ENCODE assay signal across 8 mouse cellular contexts in genomic region chr11:88233528-88234427, GRCm38 (mm10). TPM values are rescaled to one million over a fixed set of nuclear protein-coding genes. Genes with fewer than 3 reads are reported as not detected.
DNase-seq lines count a peak whose midpoint lies in the region; TF ChIP-seq lines count a peak whose summit lies in the region.

No protein-coding gene starts in this region.

- peaks cover 4% of the 10 kb centered on the region for H3K4me1 ChIP-seq in small intestine, adult 2 months (ENCODE audit: control insufficient read depth, insufficient read depth, insufficient read length, low read length)
- no peaks in the 10 kb centered on the region for H3K4me1 ChIP-seq in cerebellum, adult 2 months (ENCODE audit: control insufficient read depth, insufficient read depth, low read length)

- no peaks in the 10 kb centered on the region for H3K36me3 ChIP-seq in small intestine, adult 2 months (ENCODE audit: control insufficient read depth, insufficient read depth, low read length)

- 69% methylated on average over 17 of the region's 17 CpGs for WGBS in small intestine, adult 2 months
- 51% methylated on average over 17 of the region's 17 CpGs for WGBS in cerebellum, adult 2 months

- no peak for TF ChIP-seq CTCF in brain, embryonic 14.5 days (IDR thresholded peaks at IDR 0.05; ENCODE audit: borderline replicate concordance, extremely low read depth, insufficient read depth, insufficient read length)
- TF ChIP-seq CTCF in small intestine, adult 2 months (IDR thresholded peaks at IDR 0.05; ENCODE audit: extremely low read depth, insufficient read length, insufficient replicate concordance, low read depth, low read length), result no peak
- no peak for TF ChIP-seq CTCF in cerebellum, adult 2 months (IDR thresholded peaks at IDR 0.05; ENCODE audit: borderline replicate concordance, insufficient read depth, low read depth, low read length)

- no peaks in the 10 kb centered on the region for H3K27me3 ChIP-seq in small intestine, adult 2 months (ENCODE audit: control insufficient read depth, insufficient read depth, low read length)
- no peaks in the 10 kb centered on the region for H3K27me3 ChIP-seq in cerebellum, adult 2 months (ENCODE audit: control insufficient read depth, insufficient read depth, low read length)

- no peak overlapping the region for H3K4me3 ChIP-seq in small intestine, adult 2 months (ENCODE audit: low read depth, low read length)
- H3K4me3 ChIP-seq in cerebellum, adult 2 months (replicated peaks; ENCODE audit: insufficient read depth, low read depth, low read length), result no peak overlapping the region

- peak overlapping the region; percentile 29; the same call in 1 of the 2 replicates for H3K27ac ChIP-seq in small intestine, adult 2 months (ENCODE audit: insufficient read depth, low read depth, low read length)
- no peak overlapping the region for H3K27ac ChIP-seq in cerebellum, adult 2 months (ENCODE audit: insufficient read depth, low read length)

- DNase-seq in cerebellum, postnatal 10 days, result peak; percentile 62 to 71
- DNase-seq in cerebellum, adult 9-11 months, result no peak
- peak; percentile 88 for DNase-seq in brain, embryonic 14.5 days (ENCODE audit: low read depth)
- peak; percentile 74 for DNase-seq in induced T-regulatory cell, adult 2 months (ENCODE audit: low read depth)
- DNase-seq in lung, postnatal 36 days, result peak; percentile 28
- DNase-seq in cerebellum, adult 2 months, result no peak
- no peak for DNase-seq in adipocyte (ENCODE audit: low spot score)

- no peak for TF ChIP-seq POLR2A in brain, embryonic 14.5 days (IDR thresholded peaks at IDR 0.05; ENCODE audit: borderline replicate concordance, extremely low read depth, insufficient read depth, insufficient read length, poor library complexity, severe bottlenecking)
- no peak for TF ChIP-seq POLR2A in small intestine, adult 2 months (IDR thresholded peaks at IDR 0.05; ENCODE audit: low read depth, low read length)
- no peak for TF ChIP-seq POLR2A in cerebellum, adult 2 months (IDR thresholded peaks at IDR 0.05; ENCODE audit: borderline replicate concordance, insufficient read depth, low read length)

RNA-seq across cellular contexts. Expression of gene Mrps23, which starts 29.6 kb away (rescaled TPM):
- polyA plus RNA-seq in brain, embryonic 14.5 days (2012; rRNA removed), result 74.9 and 79.0 TPM in 2 replicates
- 9.4 and 17.5 TPM in 2 replicates for polyA plus RNA-seq in small intestine, adult 2 months (2012; rRNA removed)
- 90.0 and 90.4 TPM in 2 replicates for polyA plus RNA-seq in cerebellum, adult 2 months (2012; rRNA removed)

Comparison
In these comparisons a context has a peak if more than half of its experiments do, and no peak if none do; other contexts are left out.
1. DNase-seq: peak in cerebellum, postnatal 10 days (2 of 2), brain, embryonic 14.5 days (single experiment), induced T-regulatory cell, adult 2 months (single experiment) and lung, postnatal 36 days (single experiment); none in cerebellum, adult 9-11 months (single experiment), cerebellum, adult 2 months (0 of 2) and adipocyte (single experiment).